Mouse (Mus musculus) E14TG2a.4 (cell line): ENCODE measurements at regions not wholly inside any gene's neighbourhood (a gene's known extent, or its start where the extent isn't known, plus 50 kb on each side); places are given as distances from the start of the nearest gene placed in this dataset.

ENCODE experiments used
- H3K27me3 ChIP-seq: 2 replicates; pipeline ENCODE4 v1.6.1; 2014; ENCODE audit warnings: low read length, control low read depth; ENCODE audit not compliant: insufficient read depth
- H3K36me3 ChIP-seq: 2 replicates; pipeline ENCODE4 v1.6.1; 2014; ENCODE audit warnings: low read length, control low read depth; ENCODE audit not compliant: insufficient read depth
- H3K4me1 ChIP-seq: replicated peaks from 2 replicates; pipeline ENCODE4 v1.6.1; 2014; ENCODE audit warnings: low read depth, low read length, control low read depth
- H3K4me3 ChIP-seq: replicated peaks from 2 replicates; pipeline ENCODE4 v1.5.1; 2014; ENCODE audit warnings: mild to moderate bottlenecking, low read length
- H3K9me3 ChIP-seq: 2 replicates; pipeline ENCODE4 v1.6.1; 2014; ENCODE audit warnings: low read length, control low read depth
- CTCF ChIP-seq: conservative IDR thresholded peaks from 2 replicates; pipeline ENCODE4 v1.5.1; 2014; ENCODE audit warnings: low read length
- NANOG ChIP-seq: IDR thresholded peaks from 2 replicates; pipeline ENCODE4 v1.6.1; 2014; ENCODE audit warnings: borderline replicate concordance, low read length, mixed read lengths
- POU5F1 ChIP-seq: IDR thresholded peaks from 2 replicates; pipeline ENCODE4 v1.6.1; 2014; ENCODE audit warnings: low read length, borderline replicate concordance

DNA sequence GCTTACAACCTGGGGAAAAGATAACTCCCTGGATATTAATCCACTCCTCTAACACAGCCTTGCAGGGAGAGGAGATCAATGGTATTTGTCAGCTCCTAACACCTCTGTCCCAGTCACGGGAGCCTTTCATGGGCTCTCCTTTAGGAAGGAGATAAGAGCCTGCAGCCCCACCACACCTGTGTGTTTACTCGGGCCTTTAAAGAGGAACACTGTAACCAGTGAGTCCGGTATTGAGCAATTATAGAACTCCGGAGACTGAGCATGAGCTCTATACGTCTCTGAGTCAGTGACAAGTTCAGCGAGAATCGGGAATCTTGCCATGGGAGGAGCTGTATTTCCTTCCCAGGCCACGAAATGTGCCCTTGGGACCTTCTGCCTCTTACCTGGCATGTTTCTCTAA, 178.5 kb upstream of the A230072I06Rik start:
- no peak for TF ChIP-seq NANOG
- TF ChIP-seq POU5F1, result no peak
- TF ChIP-seq CTCF, result no peak
- Histone ChIP-seq H3K4me1 (peaks cover 25% of the 10 kb centered on the region), H3K36me3 (no peaks in the 10 kb centered on the region), H3K9me3 (no peaks in the 10 kb centered on the region), H3K4me3 (no peak overlapping the region), H3K27me3 (peaks cover 10% of the 10 kb centered on the region)

DNA sequence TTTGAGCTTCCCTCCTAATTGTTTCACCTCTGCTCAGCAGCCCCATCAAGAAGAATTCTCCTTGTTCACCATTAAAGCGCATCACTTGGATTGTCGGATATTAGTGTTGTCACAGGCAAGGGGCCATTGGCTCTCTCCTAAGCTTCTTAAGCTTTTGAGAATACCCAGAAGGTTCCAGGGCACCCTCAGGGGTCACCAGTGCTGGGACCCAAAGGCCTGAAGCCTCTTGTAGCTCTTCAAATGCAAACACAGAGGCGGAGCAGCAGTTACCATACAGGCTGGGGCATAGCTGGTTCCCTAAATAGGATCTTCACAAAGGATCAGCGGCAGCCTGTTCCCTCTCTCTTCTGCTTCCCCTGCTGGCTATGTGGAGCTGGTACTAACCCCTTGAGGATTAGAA, 175.3 kb upstream of the A230072I06Rik start:
- H3K36me3 ChIP-seq, result no peaks in the 10 kb centered on the region
- no peaks in the 10 kb centered on the region for H3K9me3 ChIP-seq
- H3K4me3 ChIP-seq, result no peak overlapping the region
- H3K27me3 ChIP-seq, result peaks cover 17% of the 10 kb centered on the region
- H3K4me1 ChIP-seq, result peaks cover 36% of the 10 kb centered on the region
- TF ChIP-seq CTCF (no peak), NANOG (no peak), POU5F1 (no peak)

DNA sequence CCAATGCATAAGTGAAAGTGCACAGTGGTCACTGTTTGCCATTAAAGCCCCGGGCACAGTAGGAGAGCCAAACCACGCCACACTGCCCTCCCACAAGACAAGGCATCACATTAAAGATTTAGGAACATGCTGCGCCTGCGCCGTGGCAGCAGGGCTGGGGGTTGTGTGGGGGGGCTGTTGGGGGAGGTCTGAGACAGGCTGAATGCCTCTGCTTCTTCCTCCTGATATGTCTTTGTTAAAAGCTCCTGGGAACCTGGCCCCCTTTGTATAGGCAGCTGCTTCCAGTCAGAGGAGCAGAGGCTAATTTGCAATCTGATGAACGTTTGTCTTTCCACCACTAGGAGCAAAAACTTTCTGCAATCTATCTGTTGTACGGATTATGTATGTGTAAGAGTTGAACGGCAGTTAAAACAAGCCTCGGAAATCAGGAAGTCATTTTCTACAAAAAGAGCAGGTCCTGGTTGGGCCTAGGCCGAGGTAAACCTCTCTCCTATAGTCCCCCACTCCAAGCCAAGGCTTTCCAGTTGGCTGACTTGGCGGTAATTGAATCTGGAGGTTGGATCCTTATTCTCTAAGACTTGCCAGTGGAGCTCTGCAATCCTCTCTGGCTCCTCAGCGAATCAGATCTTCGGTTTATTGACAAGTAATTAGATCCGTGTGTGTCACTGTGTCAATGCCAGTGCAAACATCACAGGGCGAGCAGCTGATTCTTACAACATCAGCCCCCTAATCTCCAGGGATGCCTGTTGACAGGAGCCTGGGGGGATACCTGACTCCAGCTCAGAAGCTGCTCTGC, 173.3 kb upstream of the A230072I06Rik start:
- no peak for TF ChIP-seq NANOG
- no peak; the same call in 1 of the 2 replicates for TF ChIP-seq CTCF
- TF ChIP-seq POU5F1, result no peak
- Histone ChIP-seq H3K36me3 (no peaks in the 10 kb centered on the region), H3K27me3 (peaks cover 22% of the 10 kb centered on the region), H3K4me3 (no peak overlapping the region), H3K9me3 (no peaks in the 10 kb centered on the region), H3K4me1 (peaks cover 40% of the 10 kb centered on the region)

DNA sequence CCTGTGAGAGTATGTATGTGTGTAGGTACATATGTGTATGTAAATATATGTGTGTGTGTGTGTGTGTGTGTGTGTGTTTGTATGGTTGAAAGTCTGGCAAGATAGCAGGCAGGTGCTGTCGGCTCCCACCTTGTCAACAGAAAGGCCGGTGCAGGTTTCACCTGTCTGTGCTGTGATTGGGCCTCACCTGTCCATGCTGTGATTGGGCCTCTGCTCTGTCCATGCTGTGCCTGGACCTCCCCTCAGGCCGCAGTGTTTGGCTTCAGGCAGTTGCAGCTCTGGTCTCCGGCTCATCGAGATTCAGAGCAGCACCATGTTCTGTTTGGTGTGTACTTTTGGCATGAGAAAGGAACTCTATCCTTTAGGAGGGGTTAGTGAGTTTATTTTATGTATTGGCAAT, 170.0 kb upstream of the A230072I06Rik start:
- no peaks in the 10 kb centered on the region for H3K9me3 ChIP-seq
- TF ChIP-seq POU5F1 (no peak), CTCF (no peak)
- peaks cover 24% of the 10 kb centered on the region for H3K27me3 ChIP-seq
- no peak overlapping the region for H3K4me3 ChIP-seq
- no peaks in the 10 kb centered on the region for H3K36me3 ChIP-seq
- H3K4me1 ChIP-seq, result peaks cover 43% of the 10 kb centered on the region

DNA sequence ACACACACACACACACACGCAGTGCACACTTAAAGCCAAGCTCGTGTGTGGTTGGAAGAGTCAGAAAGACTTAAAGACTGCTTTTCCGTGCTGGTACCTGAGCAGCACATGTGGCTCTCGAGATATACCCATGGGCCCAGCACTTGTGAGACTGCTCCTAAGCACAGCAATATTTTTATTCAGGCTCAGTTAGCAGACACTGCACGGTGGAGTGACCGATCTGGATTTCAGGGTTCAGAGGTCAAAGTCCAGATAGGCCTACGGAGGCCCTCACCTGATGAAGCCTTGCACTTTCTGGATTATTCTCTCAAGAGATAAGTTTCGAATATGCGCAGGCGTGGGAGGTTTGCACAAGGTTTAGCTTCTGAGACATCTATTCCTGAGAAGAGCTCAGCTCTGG, 167.0 kb upstream of the A230072I06Rik start:
- Histone ChIP-seq H3K4me3 (no peak overlapping the region), H3K4me1 (peaks cover 18% of the 10 kb centered on the region), H3K9me3 (no peaks in the 10 kb centered on the region), H3K27me3 (peaks cover 24% of the 10 kb centered on the region), H3K36me3 (no peaks in the 10 kb centered on the region)
- TF ChIP-seq NANOG, result no peak

DNA sequence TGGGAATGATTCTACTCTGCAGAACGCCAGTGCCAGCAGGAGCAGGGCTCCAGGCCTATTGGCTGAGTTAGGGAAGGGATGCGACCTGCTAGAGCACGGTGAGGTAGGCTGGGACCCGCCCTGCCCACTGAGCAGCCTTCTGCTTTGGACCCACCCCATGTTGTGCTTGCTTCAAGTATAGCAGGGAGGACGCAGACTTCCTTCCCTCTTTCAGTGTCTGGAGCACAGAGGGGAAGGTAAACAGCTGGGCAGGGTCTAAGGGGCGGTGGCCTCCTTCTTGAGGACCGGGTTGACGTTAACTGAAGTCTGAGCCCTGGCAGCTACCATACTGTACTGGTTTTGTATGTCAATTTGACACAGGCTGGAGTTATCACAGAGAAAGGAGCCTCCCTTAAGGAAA, 165.6 kb upstream of the A230072I06Rik start:
- TF ChIP-seq CTCF (no peak), NANOG (no peak), POU5F1 (no peak)
- Histone ChIP-seq H3K4me3 (no peak overlapping the region), H3K27me3 (peaks cover 17% of the 10 kb centered on the region), H3K36me3 (no peaks in the 10 kb centered on the region), H3K9me3 (no peaks in the 10 kb centered on the region), H3K4me1 (peaks cover 18% of the 10 kb centered on the region)

DNA sequence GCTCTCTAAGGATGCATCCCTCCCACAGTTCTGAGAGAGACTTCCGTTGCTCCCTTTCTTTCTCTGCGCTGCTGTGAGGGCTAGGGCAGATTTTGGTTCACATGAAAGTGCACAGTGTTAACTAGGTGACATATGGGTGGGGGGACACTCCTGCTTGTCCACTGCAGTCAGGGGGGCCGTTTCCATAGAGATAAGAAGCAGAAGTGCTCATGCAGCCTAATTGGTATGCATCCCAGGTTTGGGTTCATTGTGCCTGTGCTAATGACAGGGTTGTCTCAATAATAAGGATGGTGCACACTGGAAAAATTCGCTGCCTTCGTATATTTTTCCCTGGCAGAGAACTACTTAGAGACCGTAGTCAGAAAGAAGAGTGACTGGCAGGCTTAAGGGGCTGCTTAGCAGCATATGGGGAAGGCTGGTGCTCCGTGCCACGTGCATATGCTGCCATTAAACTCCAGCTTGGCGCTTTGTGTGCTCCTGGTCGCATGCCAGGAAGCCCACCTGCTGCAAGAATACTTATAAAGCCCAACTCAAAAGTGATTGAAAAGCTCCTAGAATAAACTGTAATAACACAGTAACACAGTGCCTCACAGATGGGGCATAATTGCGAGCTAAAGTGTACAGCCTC, 152.1 kb upstream of the A230072I06Rik start:
- peaks cover 4% of the 10 kb centered on the region for H3K27me3 ChIP-seq
- peaks cover 27% of the 10 kb centered on the region for H3K4me1 ChIP-seq
- no peak overlapping the region for H3K4me3 ChIP-seq
- H3K36me3 ChIP-seq, result no peaks in the 10 kb centered on the region
- no peaks in the 10 kb centered on the region for H3K9me3 ChIP-seq
- TF ChIP-seq CTCF (no peak), POU5F1 (no peak), NANOG (no peak)

DNA sequence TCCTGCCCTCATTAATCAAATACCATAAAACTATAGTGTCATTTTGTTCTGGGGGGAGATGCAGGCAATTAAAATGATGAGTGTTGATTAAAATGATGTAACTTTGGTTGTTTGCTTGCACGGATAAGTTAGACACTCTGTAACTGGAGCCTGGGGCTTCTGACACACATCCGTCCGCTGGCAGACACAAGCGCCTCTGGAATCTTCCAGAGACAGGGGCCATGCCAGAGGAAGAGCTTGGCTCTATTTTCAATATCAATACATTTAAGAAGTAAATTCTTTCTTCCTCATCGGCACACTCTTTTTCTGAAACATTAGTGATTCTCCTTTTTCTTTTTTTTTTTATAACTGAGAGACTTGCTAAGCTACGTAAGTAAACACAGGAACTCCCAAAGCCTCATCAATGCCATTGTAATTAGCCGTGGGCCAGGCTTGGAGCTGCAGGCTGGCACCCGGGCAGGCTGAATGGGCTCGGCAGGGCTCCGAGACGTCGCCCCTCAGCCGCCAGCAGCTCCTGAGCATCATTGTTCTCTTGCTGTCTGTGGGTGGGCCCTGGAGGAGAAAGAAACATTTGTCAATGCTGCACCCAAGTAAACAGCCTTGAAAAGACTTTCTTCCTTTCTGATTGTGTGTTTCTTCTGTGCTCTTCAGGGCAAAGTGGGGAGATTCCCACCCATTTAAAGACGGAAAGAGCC, 151.4 kb upstream of the A230072I06Rik start:
- Histone ChIP-seq H3K9me3 (no peaks in the 10 kb centered on the region), H3K4me1 (peaks cover 27% of the 10 kb centered on the region), H3K27me3 (peaks cover 4% of the 10 kb centered on the region), H3K4me3 (no peak overlapping the region), H3K36me3 (no peaks in the 10 kb centered on the region)
- TF ChIP-seq NANOG (no peak), CTCF (no peak), POU5F1 (no peak)
